Mouse (Mus musculus): ENCODE data around the gene Impdh1.

DNA sequence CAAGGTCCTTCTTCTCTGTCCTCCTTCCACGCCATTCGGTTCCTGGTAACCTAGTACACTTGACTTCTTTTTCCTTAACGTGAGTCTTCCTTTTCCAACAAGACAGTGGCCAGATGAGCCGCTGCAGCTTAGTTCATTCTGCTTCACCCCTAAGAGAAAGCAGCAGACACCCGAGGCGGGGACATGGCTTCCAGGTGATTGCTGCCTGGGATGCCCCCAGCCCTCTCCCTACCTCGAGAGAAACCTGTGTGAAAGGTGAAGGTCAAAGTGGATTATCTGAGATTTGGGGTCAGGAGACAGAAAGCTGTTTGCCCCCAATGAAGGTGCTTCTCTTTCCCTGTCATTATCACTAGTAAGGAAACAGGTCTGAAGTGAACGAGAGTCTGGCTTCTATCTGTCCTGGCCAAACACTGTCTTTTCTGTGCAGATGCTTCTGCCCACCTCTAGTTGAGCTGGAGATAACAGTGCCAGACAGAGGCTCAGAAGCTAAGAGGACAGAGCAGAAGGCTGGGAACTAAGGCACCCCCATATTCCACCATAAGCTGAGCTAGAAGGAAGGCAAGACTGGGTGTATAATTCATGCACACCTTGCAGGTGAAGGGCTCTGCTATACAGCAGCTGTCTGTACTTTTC, 16.8 kb downstream of the Impdh1 start:
- TF ChIP-seq GATA1 (IDR thresholded peaks at IDR 0.05; ENCODE audit: low read length) (no peak), TAL1 (IDR thresholded peaks at IDR 0.05; ENCODE audit: low read length) (no peak)
